Mouse (Mus musculus) stomach, postnatal 0 days (tissue): ENCODE measurements at regions not wholly inside any gene's neighbourhood (a gene's known extent, or its start where the extent isn't known, plus 50 kb on each side); places are given as distances from the start of the nearest gene placed in this dataset.

Experiments used
- CTCF ChIP-seq: IDR thresholded peaks from 2 replicates; pipeline ENCODE4 v1.5.1; 2016; ENCODE audit warnings: antibody characterized with exemption, low read depth, mild to moderate bottlenecking, moderate library complexity
- EP300 ChIP-seq: optimal IDR thresholded peaks from 2 replicates; pipeline ENCODE3; 2016; ENCODE audit warnings: antibody characterized with exemption

DNA sequence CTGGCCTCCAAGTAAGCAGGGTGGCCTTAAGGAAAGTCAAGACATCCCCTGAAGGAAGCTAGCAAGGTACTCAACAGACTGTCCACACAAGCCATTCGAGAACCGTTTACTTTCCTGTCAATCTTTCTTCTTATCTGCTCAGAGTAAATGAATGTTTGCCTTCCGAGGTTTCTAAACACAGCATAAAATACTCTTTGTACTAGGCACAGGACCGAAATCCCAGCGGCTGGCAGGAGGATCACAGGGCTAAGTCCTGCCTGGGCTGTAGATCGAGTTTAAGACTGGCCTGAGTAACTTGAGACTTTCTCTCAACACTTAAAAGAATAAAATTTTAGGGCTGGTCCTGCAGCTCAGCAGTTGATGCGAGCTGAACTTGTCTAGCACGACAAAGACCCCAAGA is 175.9 kb downstream of the Bcl2l11 start:
- TF ChIP-seq CTCF (no peak), EP300 (no peak)
